Mouse (Mus musculus) gastrocnemius, postnatal 10 days (tissue): ENCODE measurements around the gene Abt1. TPM values are rescaled to one million over a fixed set of nuclear protein-coding genes. Genes with fewer than 3 reads are reported as not detected.

Source experiments
- DNase-seq: peaks from one replicate; pipeline ENCODE4 v3.0.0; 2021; ENCODE audit warnings: mixed read lengths
- total RNA-seq, 2 experiments: library from RNA; stranded (reverse); gene quantifications; 2 replicates each; pipeline ENCODE4 v1.2.3; 2021

The Abt1 gene
- total RNA-seq, 2 experiments from 2014 or later: 4.8 to 5.3 TPM

GRCm38 (mm10) chr13:23438521-23438920 is 14.9 kb upstream of the Abt1 start:
- DNase-seq: peak; percentile 52

- peak; percentile 82 for DNase-seq
These were observed 14.2 kb upstream of the Abt1 start for GRCm38 (mm10) chr13:23437908-23438307.

- DNase-seq: peak; percentile 54
These were observed 13.5 kb upstream of the Abt1 start for GRCm38 (mm10) chr13:23436861-23437822.

GRCm38 (mm10) chr13:23436231-23436661 is 12.6 kb upstream of the Abt1 start:
- no peak for DNase-seq

GRCm38 (mm10) chr13:23435676-23436075 is 12.0 kb upstream of the Abt1 start:
- no peak for DNase-seq

- DNase-seq: no peak
These were observed 11.6 kb upstream of the Abt1 start for GRCm38 (mm10) chr13:23435241-23435640.

- DNase-seq: no peak
These were observed 10.8 kb upstream of the Abt1 start for GRCm38 (mm10) chr13:23434426-23434825.

GRCm38 (mm10) chr13:23433801-23434200 is 10.1 kb upstream of the Abt1 start:
- no peak for DNase-seq

GRCm38 (mm10) chr13:23433206-23433605 is 9.5 kb upstream of the Abt1 start:
- no peak for DNase-seq

GRCm38 (mm10) chr13:23432562-23433201 is 9.0 kb upstream of the Abt1 start:
- DNase-seq: peak; percentile 96

GRCm38 (mm10) chr13:23431351-23431771 is 7.7 kb upstream of the Abt1 start:
- peak; percentile 70 for DNase-seq

GRCm38 (mm10) chr13:23430734-23431133 is 7.1 kb upstream of the Abt1 start:
- DNase-seq: peak; percentile 63

GRCm38 (mm10) chr13:23429771-23430380 is 6.2 kb upstream of the Abt1 start:
- DNase-seq: no peak

GRCm38 (mm10) chr13:23428166-23428993 is 4.7 kb upstream of the Abt1 start:
- no peak for DNase-seq

GRCm38 (mm10) chr13:23427401-23427910 is 3.8 kb upstream of the Abt1 start:
- no peak for DNase-seq

GRCm38 (mm10) chr13:23426922-23427321 is 3.3 kb upstream of the Abt1 start:
- no peak for DNase-seq

GRCm38 (mm10) chr13:23426335-23426734 is 2.7 kb upstream of the Abt1 start:
- DNase-seq: no peak

GRCm38 (mm10) chr13:23425505-23425904 is 1.8 kb upstream of the Abt1 start:
- peak; percentile 29 for DNase-seq

- peak; percentile 85 for DNase-seq
These were observed 1.0 kb upstream of the Abt1 start for GRCm38 (mm10) chr13:23424494-23425325.

GRCm38 (mm10) chr13:23424052-23424380 is 350 bp upstream of the Abt1 start:
- DNase-seq: no peak

- no peak for DNase-seq
These were observed 1.3 kb downstream of the Abt1 start for GRCm38 (mm10) chr13:23422351-23422750.
